Mouse (Mus musculus): ENCODE measurements around the gene Esrrg.

- no peak for TF ChIP-seq POLR2A (IDR thresholded peaks at IDR 0.05; ENCODE audit: borderline replicate concordance, insufficient read depth, low read length)
- TF ChIP-seq CTCF (IDR thresholded peaks at IDR 0.05; ENCODE audit: borderline replicate concordance, insufficient read depth, low read depth, low read length) = peak; percentile 51; the same call in 1 of the 2 replicates
These were observed 517.0 kb downstream of the Esrrg start for GRCm38 (mm10) chr1:188125521-188126021.

Measured in cerebellum, adult 2 months (tissue).